Mouse (Mus musculus) heart, adult 8-10 months (tissue): ENCODE data around the gene Hnf1b. TPM values are rescaled to one million over a fixed set of nuclear protein-coding genes. Genes with fewer than 3 reads are reported as not detected.

Experiments
- DNase-seq: peaks from one replicate; pipeline ENCODE4 v3.0.0; 2022; ENCODE audit warnings: low spot score
- total RNA-seq, 4 experiments: library from RNA; stranded (reverse); gene quantifications; 2 replicates each; pipeline ENCODE4 v1.2.4; 2022

Gene Hnf1b
- total RNA-seq, 4 experiments from 2014 or later: not detected

- no peak for DNase-seq
Measured at GRCm38 (mm10) chr11:83852501-83853211, 2.8 kb downstream of the Hnf1b start.

DNA sequence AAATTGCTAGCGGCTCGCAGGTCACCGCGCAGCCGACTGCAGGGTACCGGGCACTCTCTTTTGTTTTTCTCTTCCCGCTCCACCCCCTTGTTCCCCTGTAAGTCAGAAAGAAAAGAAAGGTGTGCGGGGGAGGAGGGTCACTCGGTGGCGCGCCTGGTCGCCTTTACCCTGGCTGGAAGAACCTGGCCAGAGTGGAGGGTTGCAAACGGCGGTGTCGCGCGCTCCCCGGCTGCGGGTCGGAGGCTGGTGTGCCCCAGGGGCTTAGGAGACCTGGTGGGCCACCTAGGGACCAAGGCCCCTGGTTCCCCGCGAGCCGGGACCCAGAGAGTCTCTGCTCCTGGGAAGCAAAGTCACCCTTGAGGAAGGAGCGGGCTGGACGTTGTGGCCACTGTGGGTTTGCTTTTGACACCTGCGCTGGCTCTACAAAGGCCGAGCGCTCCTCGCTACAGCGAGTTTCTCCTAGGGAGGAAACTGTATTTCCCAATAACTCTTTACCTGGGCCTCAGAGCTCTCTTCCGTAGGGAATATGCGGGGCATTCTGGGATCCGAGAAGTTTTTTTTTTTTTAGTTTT, 3.4 kb downstream of the Hnf1b start:
- no peak for DNase-seq

DNA sequence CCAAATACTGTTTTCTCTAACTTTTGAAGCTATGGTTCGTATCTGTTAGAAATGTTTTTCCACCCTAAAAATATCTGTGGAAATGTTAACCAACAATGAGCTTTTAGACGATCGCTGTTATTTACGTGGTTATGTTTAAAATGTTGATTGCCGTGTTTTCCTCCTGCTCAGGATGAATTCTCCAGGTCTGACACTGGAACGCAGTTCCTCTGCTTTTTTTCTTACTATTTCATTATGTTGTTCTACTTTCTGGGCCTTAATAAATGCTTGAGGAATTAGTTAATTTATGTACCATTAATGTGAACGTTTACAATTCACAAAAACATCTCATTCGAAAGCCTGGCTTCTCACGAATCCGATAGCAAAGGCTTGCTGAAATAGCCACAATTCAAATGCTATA, 4.2 kb downstream of the Hnf1b start:
- DNase-seq: no peak

DNA sequence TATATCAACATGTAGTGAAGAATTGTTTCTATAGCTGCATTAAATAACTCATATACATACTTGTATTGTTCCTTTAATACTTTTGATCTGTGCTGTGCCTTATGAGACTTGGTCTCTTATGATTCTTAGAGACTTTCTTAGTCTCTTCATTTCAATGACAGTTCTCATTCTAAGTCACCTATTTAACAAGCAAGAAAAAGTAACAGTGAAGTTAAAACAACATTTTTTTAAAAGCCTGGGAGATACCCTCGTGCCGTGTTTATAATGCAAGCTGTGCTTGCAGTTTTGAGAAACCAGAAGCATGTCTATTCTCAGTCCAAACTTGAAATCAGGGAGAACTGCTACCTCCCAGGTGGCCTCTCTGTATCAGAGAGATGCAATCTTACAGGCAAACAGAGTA, 4.8 kb downstream of the Hnf1b start:
- no peak for DNase-seq

- DNase-seq: no peak
Measured at GRCm38 (mm10) chr11:83857256-83857655, 7.4 kb downstream of the Hnf1b start.

DNA sequence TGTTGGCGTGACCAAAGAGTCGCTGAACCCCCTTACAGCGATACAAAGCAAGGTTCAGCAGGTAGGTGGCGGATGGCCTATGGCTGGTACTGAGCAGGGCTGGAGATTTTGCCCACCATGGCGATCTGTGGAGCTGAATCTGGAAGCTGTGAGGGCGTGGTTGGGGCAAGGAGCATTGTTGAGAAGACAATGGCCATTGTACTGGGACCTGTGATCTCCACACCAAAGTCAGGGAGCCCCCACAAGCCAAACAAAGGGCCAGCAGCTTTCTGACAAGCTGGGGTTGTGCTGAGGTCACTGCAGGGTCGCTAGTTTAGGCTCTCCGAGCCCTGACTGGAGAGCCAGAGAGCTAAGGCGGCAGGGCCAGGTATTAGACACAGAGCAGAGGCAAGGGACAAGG, 15.4 kb downstream of the Hnf1b start:
- DNase-seq: no peak

DNA sequence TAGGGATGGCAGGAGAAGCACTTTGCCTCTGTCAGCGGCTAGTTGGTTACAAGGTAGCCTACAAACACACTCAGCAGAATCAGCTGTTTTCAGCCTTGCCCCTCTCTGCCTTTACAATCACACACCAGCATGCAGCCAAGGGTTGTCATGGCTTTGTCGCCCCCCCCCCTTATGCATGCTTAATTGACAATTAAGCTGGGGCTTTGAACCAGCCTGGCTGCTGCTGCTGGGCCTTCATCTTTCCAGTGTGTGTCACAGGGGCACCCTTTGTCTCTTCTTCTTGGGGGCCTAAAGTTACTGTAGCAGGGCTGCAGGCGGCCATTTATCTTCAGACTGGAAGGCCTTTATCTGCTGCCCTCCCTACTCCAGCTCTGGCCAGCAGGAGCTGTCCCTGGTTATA, 17.7 kb downstream of the Hnf1b start:
- DNase-seq: no peak

- no peak for DNase-seq
Measured at GRCm38 (mm10) chr11:83869147-83869546, 19.3 kb downstream of the Hnf1b start.

- no peak for DNase-seq
Measured at GRCm38 (mm10) chr11:83869686-83870085, 19.8 kb downstream of the Hnf1b start.

DNA sequence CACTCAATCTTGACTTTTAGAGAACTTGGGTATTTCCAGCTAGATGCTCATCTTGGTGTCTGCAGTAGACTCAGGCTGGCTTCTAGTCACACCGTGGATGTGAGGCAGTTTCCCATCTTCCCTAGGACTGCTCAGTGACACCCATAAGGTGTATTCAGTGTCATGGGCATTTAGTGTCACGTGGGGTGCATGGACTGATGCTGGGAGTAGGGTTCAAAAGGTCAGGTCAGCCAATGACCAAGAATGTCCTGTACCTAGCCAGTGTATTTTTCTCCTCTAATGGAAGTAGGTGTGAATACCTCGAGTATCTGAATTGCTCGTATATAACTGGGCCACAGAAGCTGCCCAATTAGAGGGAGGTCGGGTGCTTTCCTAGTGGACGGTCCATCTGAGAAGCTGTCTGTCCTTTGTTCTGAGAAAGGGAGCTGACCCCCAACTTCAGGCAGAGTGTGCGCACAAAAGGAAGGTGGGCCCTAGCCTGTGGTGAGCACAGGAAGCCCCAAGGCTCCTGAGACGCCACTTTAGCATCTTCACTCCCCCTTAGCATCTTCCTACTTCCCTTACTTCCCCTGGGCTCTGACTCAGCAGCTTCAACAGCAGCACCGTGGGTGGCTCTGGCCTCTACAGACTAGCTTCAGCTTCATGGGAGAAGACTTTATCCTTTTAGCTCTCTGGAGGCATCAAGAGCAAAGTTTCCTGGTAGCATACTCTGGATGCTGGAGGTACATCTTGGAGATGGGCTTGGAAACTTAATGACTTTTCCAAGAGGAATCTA, 22.1 kb downstream of the Hnf1b start:
- no peak for DNase-seq

- DNase-seq: no peak
Measured at GRCm38 (mm10) chr11:83873509-83873908, 23.6 kb downstream of the Hnf1b start.

DNA sequence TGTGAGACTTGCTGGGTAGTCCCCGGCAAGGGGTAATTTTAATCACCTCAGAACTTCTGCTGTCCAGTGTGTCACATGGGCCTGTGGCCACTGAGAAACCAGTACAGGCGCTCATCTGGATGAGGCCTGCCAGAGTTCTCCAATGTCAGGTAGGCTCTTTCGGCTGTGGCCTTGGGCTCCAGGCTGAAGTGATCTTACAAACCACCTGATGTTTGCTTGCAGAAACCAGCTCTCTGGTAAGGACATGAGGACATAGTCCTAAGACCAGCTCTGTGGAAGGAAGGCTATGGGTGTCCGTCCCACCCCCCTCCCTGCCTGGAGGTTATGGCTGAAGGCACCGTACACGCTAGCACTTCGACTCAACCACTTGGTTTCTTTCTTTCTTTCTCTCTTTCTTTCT, 26.8 kb downstream of the Hnf1b start:
- no peak for DNase-seq

GRCm38 (mm10) chr11:83877765-83878164, 27.9 kb downstream of the Hnf1b start:
- no peak for DNase-seq

DNA sequence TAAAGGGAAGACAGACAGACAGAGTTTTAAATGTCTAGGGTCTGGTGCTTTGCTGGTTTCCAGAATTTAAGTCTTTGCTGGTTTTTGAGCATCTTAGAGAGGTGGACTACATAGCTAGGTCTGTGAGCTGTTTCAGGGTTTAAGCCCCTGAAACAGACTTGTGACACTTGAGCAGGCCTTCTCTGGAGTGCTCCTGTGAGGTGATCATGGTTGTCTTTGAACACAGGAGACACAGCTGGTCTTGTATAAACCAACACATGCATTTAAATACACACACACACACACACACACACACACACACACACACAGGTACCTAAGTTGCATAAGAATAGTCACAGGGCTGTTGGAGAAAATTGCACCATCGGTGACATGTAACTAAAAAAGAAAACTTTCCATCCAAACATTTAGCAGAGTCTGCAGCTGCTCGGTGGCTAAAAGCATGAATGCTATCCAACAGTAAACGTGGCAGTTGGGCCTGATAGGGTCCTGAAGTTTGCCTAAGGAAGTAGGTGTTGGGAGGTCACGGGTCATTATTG, 28.6 kb downstream of the Hnf1b start:
- no peak for DNase-seq

DNA sequence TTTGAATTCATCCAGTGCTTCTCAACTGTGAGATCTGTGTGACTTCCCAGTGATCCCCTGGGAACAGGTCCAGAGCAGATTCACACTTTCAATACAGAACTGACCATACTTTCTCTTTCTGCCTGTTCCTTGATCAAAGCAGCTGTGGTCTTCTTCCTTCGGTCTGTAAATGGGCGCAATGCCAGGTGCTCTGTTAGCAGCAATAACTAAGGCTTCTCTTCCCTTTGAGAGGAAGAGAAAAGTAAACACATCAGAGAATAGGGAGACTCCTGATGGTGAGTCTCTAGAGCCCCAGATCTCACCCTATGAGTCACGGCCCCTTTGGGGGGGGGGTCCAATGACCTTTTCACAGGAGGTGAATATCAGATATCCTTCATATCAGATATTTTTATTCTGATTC, 29.3 kb downstream of the Hnf1b start:
- no peak for DNase-seq

GRCm38 (mm10) chr11:83881438-83881837, 31.6 kb downstream of the Hnf1b start:
- no peak for DNase-seq

DNA sequence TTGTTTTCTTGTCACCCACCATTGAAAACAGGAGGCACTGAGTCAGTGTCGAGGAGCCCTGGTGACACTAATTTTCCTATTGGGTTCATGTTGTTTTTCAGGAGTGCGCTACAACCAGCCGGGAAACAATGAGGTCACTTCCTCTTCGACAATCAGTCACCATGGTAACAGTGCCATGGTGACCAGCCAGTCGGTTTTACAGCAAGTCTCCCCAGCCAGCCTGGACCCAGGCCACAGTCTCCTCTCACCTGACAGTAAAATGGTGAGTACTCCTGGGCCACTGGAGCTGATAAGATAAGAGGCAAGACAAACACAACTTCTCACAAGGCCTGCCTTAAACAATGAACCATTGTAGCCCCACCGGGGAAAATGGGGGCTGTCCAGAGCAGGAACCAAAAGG, 32.7 kb downstream of the Hnf1b start:
- no peak for DNase-seq

- DNase-seq: no peak
Measured at GRCm38 (mm10) chr11:83883074-83883473, 33.2 kb downstream of the Hnf1b start.

- DNase-seq: no peak
Measured at GRCm38 (mm10) chr11:83883812-83884211, 33.9 kb downstream of the Hnf1b start.

DNA sequence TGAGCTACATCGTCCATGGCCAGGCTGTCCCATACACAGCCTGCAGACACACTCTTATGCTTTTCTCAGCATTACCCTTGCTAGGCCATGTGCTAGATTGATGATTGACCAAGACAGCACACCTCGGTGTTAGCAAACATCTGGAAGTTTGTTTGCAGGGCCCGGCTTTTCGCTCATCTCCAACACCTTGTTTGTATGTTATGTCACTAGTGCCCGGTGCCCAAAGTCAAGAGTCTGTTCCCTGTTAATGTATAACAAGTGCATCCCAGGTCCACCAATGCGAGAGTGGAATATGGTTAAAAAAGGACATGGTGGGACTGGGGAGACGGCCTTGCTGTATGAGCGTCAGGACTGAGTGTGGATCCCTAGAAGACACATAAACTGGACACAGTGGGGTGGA, 35.3 kb downstream of the Hnf1b start:
- DNase-seq: no peak

- DNase-seq: no peak
Measured at GRCm38 (mm10) chr11:83886746-83887145, 36.9 kb downstream of the Hnf1b start.

DNA sequence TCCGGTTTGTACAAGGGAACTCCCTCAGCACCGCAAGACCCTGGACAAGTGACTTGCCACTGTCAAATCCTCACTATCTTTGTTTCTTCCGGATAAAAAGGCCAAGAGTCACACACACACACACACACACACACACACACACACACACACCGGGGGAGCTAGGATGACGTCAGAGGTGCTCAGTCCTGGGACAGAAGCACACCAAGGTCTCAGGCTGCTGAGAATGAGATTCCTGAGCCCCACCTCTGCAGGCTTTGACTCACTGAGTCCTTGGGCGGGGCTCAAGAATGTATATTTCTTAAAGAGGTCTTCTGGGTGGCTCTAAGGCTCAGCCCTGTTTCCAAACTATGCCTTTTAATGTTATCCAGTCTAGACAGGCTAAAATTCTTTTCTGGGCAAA, 41.5 kb downstream of the Hnf1b start:
- no peak for DNase-seq

DNA sequence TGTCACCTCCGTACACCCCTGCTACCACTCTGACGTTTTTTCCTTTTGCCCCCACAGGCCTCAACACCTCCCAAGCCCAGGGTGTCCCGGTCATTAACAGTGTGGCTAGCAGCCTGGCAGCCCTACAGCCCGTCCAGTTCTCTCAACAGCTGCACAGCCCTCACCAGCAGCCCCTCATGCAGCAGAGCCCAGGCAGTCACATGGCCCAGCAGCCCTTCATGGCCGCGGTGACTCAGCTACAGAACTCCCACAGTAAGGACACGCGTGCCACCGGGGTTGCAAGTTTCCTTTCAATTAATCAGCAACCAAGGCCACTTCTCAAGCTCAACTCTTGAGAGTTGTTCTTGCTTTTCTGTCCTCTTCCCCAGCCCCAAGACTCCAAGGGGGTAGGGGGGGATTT, 43.5 kb downstream of the Hnf1b start:
- DNase-seq: no peak
